Mouse (Mus musculus): ENCODE results near the gene Trpm5. TPM values are rescaled to one million over a fixed set of nuclear protein-coding genes. Genes with fewer than 3 reads are reported as not detected.

The Trpm5 gene
- polyA plus RNA-seq, 1 experiment, result not detected

DNA sequence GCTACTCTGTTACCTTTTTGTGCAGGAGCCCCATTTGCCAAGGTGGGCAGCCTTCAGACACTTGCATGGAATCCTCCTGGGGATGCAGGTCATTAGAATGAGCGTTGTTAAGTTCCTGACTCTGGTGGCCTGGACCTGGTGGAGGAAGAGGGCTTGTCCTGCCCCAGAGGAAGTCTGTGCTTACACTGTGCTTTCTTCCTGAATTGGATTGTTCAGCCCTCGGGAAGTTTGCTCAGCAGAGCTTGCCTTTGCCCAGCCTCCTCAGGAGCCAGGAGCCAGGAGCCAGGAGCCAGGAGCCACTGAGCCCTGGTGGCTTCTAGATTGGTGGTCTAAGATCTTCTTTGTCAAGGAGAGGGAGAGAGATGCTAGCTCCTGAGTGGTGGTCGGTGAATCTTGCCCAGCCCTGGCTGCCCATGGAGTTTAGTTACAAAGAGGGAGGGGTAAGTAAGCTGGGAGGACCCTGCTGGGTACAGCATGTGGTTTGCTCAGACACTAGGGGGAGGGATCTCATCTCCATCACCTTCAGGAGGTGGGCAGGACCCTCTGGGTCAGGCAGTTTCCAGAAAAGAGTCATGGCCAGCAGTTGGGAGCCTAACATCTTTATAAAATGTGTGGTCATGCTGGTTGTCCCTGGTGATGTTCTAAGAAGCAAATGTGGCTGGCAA is 14.7 kb upstream of the Trpm5 start:
- Histone ChIP-seq H3K9me3 (replicated peaks; ENCODE audit: control insufficient read depth, insufficient read depth, low read length, poor library complexity, severe bottlenecking) (no peaks in the 10 kb centered on the region), H3K27me3 (ENCODE audit: control insufficient read depth, insufficient read depth, low read length, poor library complexity, severe bottlenecking) (no peaks in the 10 kb centered on the region), H3K36me3 (ENCODE audit: control insufficient read depth, insufficient read depth, low read length, poor library complexity, severe bottlenecking) (no peaks in the 10 kb centered on the region), H3K4me1 (ENCODE audit: control insufficient read depth, insufficient read depth, low read length) (no peaks in the 10 kb centered on the region), H3K9ac (ENCODE audit: low read depth, poor library complexity, severe bottlenecking) (no peak overlapping the region), H3K4me3 (ENCODE audit: low read depth, low read length) (no peak overlapping the region), H3K27ac (ENCODE audit: insufficient read depth, low read length) (no peak overlapping the region)
- TF ChIP-seq POLR2A (IDR thresholded peaks at IDR 0.05; ENCODE audit: insufficient read depth, low read length), result no peak
- no peak for TF ChIP-seq CTCF (IDR thresholded peaks at IDR 0.05; ENCODE audit: low read depth, low read length)
- no peak for TF ChIP-seq EP300 (IDR thresholded peaks at IDR 0.05; ENCODE audit: insufficient read depth, low read depth, low read length)

DNA sequence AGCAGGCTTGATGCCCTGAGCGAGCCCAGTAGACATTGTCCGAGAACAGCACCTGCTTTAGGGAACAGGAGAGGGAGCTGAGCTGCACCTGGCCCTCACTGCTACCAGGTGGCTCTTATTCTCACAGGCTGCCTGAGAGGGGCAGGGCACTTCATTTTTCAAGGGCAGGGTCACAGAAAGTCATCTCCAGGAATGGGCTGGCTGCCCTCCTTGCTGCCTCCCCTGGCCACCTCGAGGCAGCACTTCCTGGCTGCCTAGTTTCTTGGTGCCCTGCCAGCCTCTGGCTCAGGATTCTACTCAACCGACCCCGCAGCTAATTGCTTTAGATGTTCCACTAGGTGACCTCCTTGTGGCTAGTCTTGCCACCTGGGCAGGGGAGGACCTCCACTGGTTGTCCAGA is 13.8 kb upstream of the Trpm5 start:
- Histone ChIP-seq H3K9ac (ENCODE audit: low read depth, poor library complexity, severe bottlenecking) (no peak overlapping the region), H3K4me1 (ENCODE audit: control insufficient read depth, insufficient read depth, low read length) (no peaks in the 10 kb centered on the region), H3K36me3 (ENCODE audit: control insufficient read depth, insufficient read depth, low read length, poor library complexity, severe bottlenecking) (no peaks in the 10 kb centered on the region), H3K27ac (ENCODE audit: insufficient read depth, low read length) (no peak overlapping the region), H3K4me3 (ENCODE audit: low read depth, low read length) (no peak overlapping the region), H3K27me3 (ENCODE audit: control insufficient read depth, insufficient read depth, low read length, poor library complexity, severe bottlenecking) (no peaks in the 10 kb centered on the region), H3K9me3 (replicated peaks; ENCODE audit: control insufficient read depth, insufficient read depth, low read length, poor library complexity, severe bottlenecking) (no peaks in the 10 kb centered on the region)
- no peak for TF ChIP-seq POLR2A (IDR thresholded peaks at IDR 0.05; ENCODE audit: insufficient read depth, low read length)
- no peak for TF ChIP-seq CTCF (IDR thresholded peaks at IDR 0.05; ENCODE audit: low read depth, low read length)
- TF ChIP-seq EP300 (IDR thresholded peaks at IDR 0.05; ENCODE audit: insufficient read depth, low read depth, low read length), result no peak

DNA sequence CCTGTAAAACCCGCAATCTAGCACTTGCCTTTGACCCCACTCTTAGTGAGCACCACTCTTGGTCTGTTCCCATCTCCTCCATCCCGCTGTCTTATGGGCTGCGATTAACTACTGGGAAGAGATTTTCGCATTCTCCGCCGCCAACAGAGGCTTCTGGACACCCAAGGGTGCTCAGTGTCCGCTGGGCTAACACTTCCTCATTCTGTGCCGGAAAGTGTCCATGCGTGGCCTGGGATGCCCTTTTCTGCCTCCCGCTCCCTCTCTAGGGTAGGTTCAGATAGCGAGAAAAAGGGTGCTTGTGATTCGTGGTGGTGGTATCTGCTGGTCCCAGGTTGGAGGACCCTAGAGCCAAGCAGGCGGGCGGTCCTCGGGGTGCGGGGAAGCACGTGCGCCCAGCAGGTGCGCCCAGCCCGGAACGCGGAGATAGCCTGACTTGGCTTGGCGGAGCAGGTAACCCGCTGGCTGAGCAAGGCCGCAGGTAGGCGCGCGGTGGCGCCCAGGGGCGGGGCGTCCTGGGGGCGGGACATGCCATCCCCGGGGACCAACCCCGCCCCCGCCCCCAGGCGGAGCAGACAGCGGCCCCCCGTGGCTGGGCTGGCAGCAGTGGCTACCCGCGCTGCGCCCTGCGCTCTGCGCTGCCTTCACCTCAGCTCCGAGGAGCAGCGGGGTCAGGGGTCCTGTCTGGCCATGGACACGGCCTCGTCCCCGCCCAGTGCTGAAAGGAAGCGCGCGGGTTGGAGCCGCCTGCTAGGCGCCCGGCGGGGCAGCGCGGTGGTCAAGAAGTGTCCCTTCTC is 12.4 kb upstream of the Trpm5 start:
- Histone ChIP-seq H3K9ac (ENCODE audit: low read depth, poor library complexity, severe bottlenecking) (peak overlapping the region; percentile 29; the same call in 1 of the 2 replicates), H3K27me3 (ENCODE audit: control insufficient read depth, insufficient read depth, low read length, poor library complexity, severe bottlenecking) (no peaks in the 10 kb centered on the region), H3K4me3 (ENCODE audit: low read depth, low read length) (peak overlapping the region; percentile 55), H3K27ac (ENCODE audit: insufficient read depth, low read length) (no peak overlapping the region), H3K4me1 (ENCODE audit: control insufficient read depth, insufficient read depth, low read length) (no peaks in the 10 kb centered on the region), H3K9me3 (replicated peaks; ENCODE audit: control insufficient read depth, insufficient read depth, low read length, poor library complexity, severe bottlenecking) (no peaks in the 10 kb centered on the region), H3K36me3 (ENCODE audit: control insufficient read depth, insufficient read depth, low read length, poor library complexity, severe bottlenecking) (no peaks in the 10 kb centered on the region)
- no peak for TF ChIP-seq POLR2A (IDR thresholded peaks at IDR 0.05; ENCODE audit: insufficient read depth, low read length)
- no peak for TF ChIP-seq EP300 (IDR thresholded peaks at IDR 0.05; ENCODE audit: insufficient read depth, low read depth, low read length)
- TF ChIP-seq CTCF (IDR thresholded peaks at IDR 0.05; ENCODE audit: low read depth, low read length), result peak; percentile 9

DNA sequence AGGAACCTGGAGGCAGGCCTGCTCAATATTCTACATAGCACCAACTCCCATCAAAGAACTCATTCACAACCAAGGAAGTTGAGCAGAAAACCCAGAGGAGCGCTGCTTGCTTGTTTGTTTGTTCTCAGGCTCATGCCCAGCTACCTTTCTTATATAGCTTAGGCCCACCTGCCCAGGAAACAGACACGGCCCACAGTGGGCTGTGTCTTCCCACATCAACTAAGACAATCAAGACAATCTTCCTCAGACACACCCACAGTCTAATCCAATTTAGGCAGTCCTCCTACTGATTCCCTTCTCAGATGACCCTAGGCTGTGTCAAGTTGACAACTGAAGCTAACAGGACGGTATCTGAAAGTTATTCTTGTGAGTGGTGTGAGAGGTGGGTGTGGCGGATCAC is 11.6 kb upstream of the Trpm5 start, which contains the start of gene Kcnq1:
TSS of gene Kcnq1 (plus strand) at position 301 of the 400 bp plus-strand sequence.
- H3K27ac ChIP-seq (ENCODE audit: insufficient read depth, low read length), result no peak within 1 kb of the TSS
- H3K9me3 ChIP-seq (replicated peaks; ENCODE audit: control insufficient read depth, insufficient read depth, low read length, poor library complexity, severe bottlenecking), result no peaks in the 10 kb centered on the region; the same call in 1 of the 2 replicates
- no peaks in the 10 kb centered on the region for H3K27me3 ChIP-seq (ENCODE audit: control insufficient read depth, insufficient read depth, low read length, poor library complexity, severe bottlenecking)
- no peaks in the 10 kb centered on the region for H3K4me1 ChIP-seq (ENCODE audit: control insufficient read depth, insufficient read depth, low read length)
- TF ChIP-seq POLR2A (IDR thresholded peaks at IDR 0.05; ENCODE audit: insufficient read depth, low read length) (no peak), EP300 (IDR thresholded peaks at IDR 0.05; ENCODE audit: insufficient read depth, low read depth, low read length) (no peak), CTCF (IDR thresholded peaks at IDR 0.05; ENCODE audit: low read depth, low read length) (no peak)
- peak within 1 kb of the TSS; percentile 29; the same call in 1 of the 2 replicates for H3K9ac ChIP-seq (ENCODE audit: low read depth, poor library complexity, severe bottlenecking)
- H3K36me3 ChIP-seq (ENCODE audit: control insufficient read depth, insufficient read depth, low read length, poor library complexity, severe bottlenecking), result no peaks in the 10 kb centered on the region
- peak within 1 kb of the TSS; percentile 55 for H3K4me3 ChIP-seq (ENCODE audit: low read depth, low read length)

DNA sequence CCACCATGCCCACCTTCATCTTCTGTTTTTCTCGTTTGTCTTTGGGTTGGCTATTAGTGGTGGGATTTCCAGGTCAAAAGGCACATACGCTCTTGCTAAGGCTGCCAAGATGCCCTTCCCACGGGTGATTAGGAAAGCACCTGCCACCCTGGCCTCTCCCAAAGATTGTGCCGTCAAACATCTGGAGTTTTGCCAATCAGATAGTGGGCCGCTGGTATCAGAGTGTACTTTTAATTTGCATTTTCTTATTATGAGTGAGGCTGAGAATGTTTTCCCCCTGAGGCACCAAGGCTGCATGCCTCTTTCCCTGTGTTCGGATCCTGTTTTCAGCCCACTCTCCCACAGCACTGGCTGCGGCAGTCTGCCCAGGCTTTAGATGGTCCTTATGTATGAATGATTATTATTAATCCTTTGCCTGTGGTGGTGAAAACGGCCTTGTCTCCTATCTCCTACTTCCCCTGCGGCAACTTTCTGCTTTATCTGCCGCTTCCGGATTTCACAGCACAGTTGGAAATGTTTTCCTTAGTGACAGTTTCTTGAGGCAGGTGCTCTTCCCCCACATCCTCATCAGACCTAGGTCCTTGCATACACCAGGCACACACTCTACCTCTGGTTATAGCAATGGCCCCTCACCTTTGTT is 10.9 kb upstream of the Trpm5 start:
- Histone ChIP-seq H3K9ac (ENCODE audit: low read depth, poor library complexity, severe bottlenecking) (no peak overlapping the region), H3K4me1 (ENCODE audit: control insufficient read depth, insufficient read depth, low read length) (no peaks in the 10 kb centered on the region), H3K36me3 (ENCODE audit: control insufficient read depth, insufficient read depth, low read length, poor library complexity, severe bottlenecking) (no peaks in the 10 kb centered on the region), H3K27me3 (ENCODE audit: control insufficient read depth, insufficient read depth, low read length, poor library complexity, severe bottlenecking) (no peaks in the 10 kb centered on the region), H3K9me3 (replicated peaks; ENCODE audit: control insufficient read depth, insufficient read depth, low read length, poor library complexity, severe bottlenecking) (no peaks in the 10 kb centered on the region; the same call in 1 of the 2 replicates), H3K4me3 (ENCODE audit: low read depth, low read length) (no peak overlapping the region), H3K27ac (ENCODE audit: insufficient read depth, low read length) (no peak overlapping the region)
- TF ChIP-seq EP300 (IDR thresholded peaks at IDR 0.05; ENCODE audit: insufficient read depth, low read depth, low read length), result no peak

Measured in ES-Bruce4 (cell line).